In the genomic region with DNA sequence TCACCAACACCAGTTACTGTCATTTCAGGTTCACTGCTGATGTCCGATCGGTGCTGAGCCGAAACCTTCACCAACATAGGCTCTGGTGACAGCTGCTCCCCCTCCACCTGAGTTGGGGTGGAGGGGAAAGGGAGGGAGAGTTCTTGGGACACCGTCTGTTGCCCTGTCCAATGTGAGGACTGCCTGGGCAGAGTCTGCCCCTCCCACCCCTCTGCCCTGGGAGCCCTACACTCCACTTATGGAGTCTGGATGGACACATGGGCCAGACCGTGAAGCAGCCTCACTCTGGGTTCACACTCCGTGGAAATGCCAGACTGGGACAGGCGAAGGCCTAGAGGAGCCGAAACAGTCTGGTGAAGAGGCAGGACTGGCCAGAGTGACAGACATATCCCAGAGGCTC, we compare ENCODE assay signal across 10 mouse cellular contexts. TPM values are rescaled to one million over a fixed set of nuclear protein-coding genes. Genes with fewer than 3 reads are reported as not detected.
DNase-seq lines count a peak whose midpoint lies in the region; ATAC-seq and TF ChIP-seq lines count a peak whose summit lies in the region.
"Had no signal": no experiment of that assay in that cellular context is flagged by ENCODE, and none has a peak within 500 bp of the region (broad histone marks: within the 10 kb centered on the region; RNA-seq: fewer than 3 reads in every experiment).

No protein-coding gene starts in this region.

- no peak overlapping the region; the same call in 1 of the 2 replicates for H3K27ac ChIP-seq in forebrain, embryonic 10.5 days
- no peak overlapping the region for H3K27ac ChIP-seq in forebrain, postnatal 0 days (ENCODE audit: low read depth, low read length)
- H3K27ac ChIP-seq in kidney, embryonic 16.5 days (ENCODE audit: low read length) = peak overlapping the region; percentile 29; the same call in 1 of the 2 replicates
- H3K27ac ChIP-seq in bone marrow macrophage, adult 2 months (ENCODE audit: insufficient read depth, low read depth, low read length) = peak overlapping the region; percentile 4; the same call in 1 of the 2 replicates
- peak overlapping the region; percentile 97 for H3K27ac ChIP-seq in limb, embryonic 15.5 days

- peaks cover 25% of the 10 kb centered on the region for H3K4me1 ChIP-seq in forebrain, embryonic 10.5 days
- H3K4me1 ChIP-seq in forebrain, postnatal 0 days (ENCODE audit: insufficient read depth) = peaks cover 8% of the 10 kb centered on the region
- peaks cover 18% of the 10 kb centered on the region for H3K4me1 ChIP-seq in kidney, embryonic 16.5 days (ENCODE audit: insufficient read depth, low read length)
- H3K4me1 ChIP-seq in bone marrow macrophage, adult 2 months (ENCODE audit: control insufficient read depth, insufficient read depth, low read length) = peaks cover 18% of the 10 kb centered on the region
- H3K4me1 ChIP-seq in limb, embryonic 15.5 days = peaks cover 22% of the 10 kb centered on the region

- no peak for TF ChIP-seq POLR2A in bone marrow macrophage, adult 2 months (IDR thresholded peaks at IDR 0.05; ENCODE audit: borderline replicate concordance, low read depth, low read length)

- ATAC-seq in forebrain, postnatal 0 days = no peak
- 0 out of 2 replicates have a peak, but pooled peaks have one; percentile 10 for ATAC-seq in kidney, embryonic 16.5 days (ENCODE audit: low FRiP score, low TSS enrichment)
- ATAC-seq in limb, embryonic 15.5 days (ENCODE audit: insufficient number of reproducible peaks, low FRiP score, low TSS enrichment, low read depth) = no peak
- no peak for ATAC-seq in erythroid progenitor cell, adult 5-6 weeks (replicated peaks; ENCODE audit: low FRiP score, poor library complexity, severe bottlenecking)

- no peak for TF ChIP-seq CTCF in forebrain, postnatal 0 days (IDR thresholded peaks at IDR 0.05; ENCODE audit: low read depth)
- no peak for TF ChIP-seq CTCF in bone marrow macrophage, adult 2 months (IDR thresholded peaks at IDR 0.05; ENCODE audit: low read depth, low read length)

- no peaks in the 10 kb centered on the region for H3K27me3 ChIP-seq in forebrain, embryonic 10.5 days (ENCODE audit: poor library complexity, severe bottlenecking)
- no peaks in the 10 kb centered on the region for H3K27me3 ChIP-seq in forebrain, postnatal 0 days (ENCODE audit: insufficient read depth, low read length)
- no peaks in the 10 kb centered on the region for H3K27me3 ChIP-seq in kidney, embryonic 16.5 days (ENCODE audit: insufficient read depth, low read length)
- H3K27me3 ChIP-seq in limb, embryonic 15.5 days = no peaks in the 10 kb centered on the region
- H3K27me3 ChIP-seq: midbrain, embryonic 12.5 days had no signal

- H3K4me3 ChIP-seq in forebrain, embryonic 10.5 days = peak overlapping the region; percentile 85; the same call in 1 of the 2 replicates
- H3K4me3 ChIP-seq in forebrain, postnatal 0 days (ENCODE audit: low read depth, low read length) = no peak overlapping the region
- no peak overlapping the region for H3K4me3 ChIP-seq in kidney, embryonic 16.5 days (ENCODE audit: low read length)
- no peak overlapping the region for H3K4me3 ChIP-seq in bone marrow macrophage, adult 2 months (ENCODE audit: insufficient read depth, low read length)
- H3K4me3 ChIP-seq in limb, embryonic 15.5 days = no peak overlapping the region

- H3K36me3 ChIP-seq in forebrain, embryonic 10.5 days (replicated peaks) = peaks cover 72% of the 10 kb centered on the region
- H3K36me3 ChIP-seq in forebrain, postnatal 0 days (ENCODE audit: insufficient read depth) = peaks cover 60% of the 10 kb centered on the region
- H3K36me3 ChIP-seq in kidney, embryonic 16.5 days (ENCODE audit: insufficient read depth, low read length) = peaks cover 43% of the 10 kb centered on the region
- H3K36me3 ChIP-seq in limb, embryonic 15.5 days = peaks cover 67% of the 10 kb centered on the region

- no peak for DNase-seq in forebrain, embryonic 10.5 days (ENCODE audit: extremely low spot score, low spot score)
- no peak for DNase-seq in forebrain, postnatal 0 days
- DNase-seq in kidney, adult 8-10 months = no peak
- DNase-seq in frontal cortex, postnatal 14 days (ENCODE audit: low spot score in 2 of 2) = no peak
- DNase-seq: cerebellum, adult 18-20 months had no signal

- no peaks in the 10 kb centered on the region for H3K9me3 ChIP-seq in forebrain, embryonic 10.5 days
- no peaks in the 10 kb centered on the region for H3K9me3 ChIP-seq in forebrain, postnatal 0 days (ENCODE audit: low read length)
- H3K9me3 ChIP-seq in kidney, embryonic 16.5 days (ENCODE audit: low read length) = no peaks in the 10 kb centered on the region
- H3K9me3 ChIP-seq in limb, embryonic 15.5 days = no peaks in the 10 kb centered on the region
- H3K9me3 ChIP-seq: midbrain, embryonic 12.5 days had no signal

- H3K9ac ChIP-seq in forebrain, postnatal 0 days = no peak overlapping the region
- 0 out of 2 replicates have a peak overlapping the region, but pooled peaks have one; percentile 6 for H3K9ac ChIP-seq in kidney, embryonic 16.5 days (replicated peaks; ENCODE audit: low read length)
- H3K9ac ChIP-seq in limb, embryonic 15.5 days = no peak overlapping the region

- 93% methylated on average over 8 of the region's 8 CpGs for WGBS in forebrain, embryonic 10.5 days
- 88% methylated on average over 8 of the region's 8 CpGs for WGBS in forebrain, postnatal 0 days
- WGBS in kidney, embryonic 16.5 days = 88% methylated on average over 8 of the region's 8 CpGs
- WGBS in limb, embryonic 15.5 days = 85% methylated on average over 8 of the region's 8 CpGs

- no peak overlapping the region for H3K4me2 ChIP-seq in forebrain, postnatal 0 days (ENCODE audit: low read depth)
- H3K4me2 ChIP-seq in kidney, embryonic 16.5 days (replicated peaks; ENCODE audit: low read depth, low read length) = no peak overlapping the region
- no peak overlapping the region for H3K4me2 ChIP-seq in limb, embryonic 15.5 days

RNA-seq across cellular contexts. Expression of a gene that starts 1.0 kb away (rescaled TPM):
- polyA plus RNA-seq in forebrain, embryonic 10.5 days (2016; fragmentation: Nextera tagmentation; extraction: Ambion mirVana) = 318 and 331 TPM in 2 replicates
- 246 and 261 TPM in 2 replicates for total RNA-seq in forebrain, postnatal 0 days (2014; rRNA removed)
- polyA plus RNA-seq in forebrain, postnatal 0 days (2015; fragmentation: Nextera tagmentation; extraction: Ambion mirVana) = 574 and 668 TPM in 2 replicates
- 437 and 481 TPM in 2 replicates for polyA plus RNA-seq in kidney, embryonic 16.5 days (2015; fragmentation: Nextera tagmentation; extraction: Ambion mirVana)
- 1,001 and 1,002 TPM in 2 replicates for polyA plus RNA-seq in bone marrow macrophage, adult 2 months (2012; ENCODE audit: insufficient read depth, insufficient read length, missing spikeins)
- polyA plus RNA-seq in limb, embryonic 15.5 days (2015; fragmentation: Nextera tagmentation; extraction: Ambion mirVana) = 545 and 568 TPM in 2 replicates
- total RNA-seq in erythroid progenitor cell, adult 5-6 weeks (2015; ENCODE audit: low replicate concordance) = 393 and 394 TPM in 2 replicates
- total RNA-seq in erythroid progenitor cell, adult 5-6 weeks (2017; ENCODE audit: low replicate concordance) = 161 and 239 TPM in 2 replicates

RNA-seq across cellular contexts. Expression of a gene that starts 5.6 kb away (rescaled TPM):
- 94.5 and 96.2 TPM in 2 replicates for polyA plus RNA-seq in forebrain, embryonic 10.5 days (2016; fragmentation: Nextera tagmentation; extraction: Ambion mirVana)
- 47.6 and 52.7 TPM in 2 replicates for total RNA-seq in forebrain, postnatal 0 days (2014; rRNA removed)
- 48.0 and 49.7 TPM in 2 replicates for polyA plus RNA-seq in forebrain, postnatal 0 days (2015; fragmentation: Nextera tagmentation; extraction: Ambion mirVana)
- 69.1 and 74.5 TPM in 2 replicates for polyA plus RNA-seq in kidney, embryonic 16.5 days (2015; fragmentation: Nextera tagmentation; extraction: Ambion mirVana)
- polyA plus RNA-seq in bone marrow macrophage, adult 2 months (2012; ENCODE audit: insufficient read depth, insufficient read length, missing spikeins) = 77.6 and 78.1 TPM in 2 replicates
- polyA plus RNA-seq in limb, embryonic 15.5 days (2015; fragmentation: Nextera tagmentation; extraction: Ambion mirVana) = 72.2 and 81.6 TPM in 2 replicates
- total RNA-seq in erythroid progenitor cell, adult 5-6 weeks (2015; ENCODE audit: low replicate concordance) = 18.7 and 21.4 TPM in 2 replicates
- total RNA-seq in erythroid progenitor cell, adult 5-6 weeks (2017; ENCODE audit: low replicate concordance) = 22.2 and 25.4 TPM in 2 replicates

RNA-seq across cellular contexts. Expression of a gene that starts 7.6 kb away (rescaled TPM):
- 159 TPM in 2 replicates for polyA plus RNA-seq in forebrain, embryonic 10.5 days (2016; fragmentation: Nextera tagmentation; extraction: Ambion mirVana)
- total RNA-seq in forebrain, postnatal 0 days (2014; rRNA removed) = 115 and 124 TPM in 2 replicates
- polyA plus RNA-seq in forebrain, postnatal 0 days (2015; fragmentation: Nextera tagmentation; extraction: Ambion mirVana) = 187 and 198 TPM in 2 replicates
- polyA plus RNA-seq in kidney, embryonic 16.5 days (2015; fragmentation: Nextera tagmentation; extraction: Ambion mirVana) = 124 and 128 TPM in 2 replicates
- 41.4 and 49.8 TPM in 2 replicates for polyA plus RNA-seq in bone marrow macrophage, adult 2 months (2012; ENCODE audit: insufficient read depth, insufficient read length, missing spikeins)
- 111 and 119 TPM in 2 replicates for polyA plus RNA-seq in limb, embryonic 15.5 days (2015; fragmentation: Nextera tagmentation; extraction: Ambion mirVana)
- total RNA-seq in erythroid progenitor cell, adult 5-6 weeks (2015; ENCODE audit: low replicate concordance) = 45.0 and 50.7 TPM in 2 replicates
- 25.3 and 45.8 TPM in 2 replicates for total RNA-seq in erythroid progenitor cell, adult 5-6 weeks (2017; ENCODE audit: low replicate concordance)

RNA-seq across cellular contexts. Expression of a gene that starts 9.0 kb away (rescaled TPM):
- 21.5 and 23.4 TPM in 2 replicates for polyA plus RNA-seq in forebrain, embryonic 10.5 days (2016; fragmentation: Nextera tagmentation; extraction: Ambion mirVana)
- total RNA-seq in forebrain, postnatal 0 days (2014; rRNA removed) = 29.7 and 41.4 TPM in 2 replicates
- polyA plus RNA-seq in forebrain, postnatal 0 days (2015; fragmentation: Nextera tagmentation; extraction: Ambion mirVana) = 21.2 and 23.2 TPM in 2 replicates
- polyA plus RNA-seq in kidney, embryonic 16.5 days (2015; fragmentation: Nextera tagmentation; extraction: Ambion mirVana) = 35.7 and 35.8 TPM in 2 replicates
- polyA plus RNA-seq in bone marrow macrophage, adult 2 months (2012; ENCODE audit: insufficient read depth, insufficient read length, missing spikeins) = 176 and 194 TPM in 2 replicates
- polyA plus RNA-seq in limb, embryonic 15.5 days (2015; fragmentation: Nextera tagmentation; extraction: Ambion mirVana) = 24.6 and 32.0 TPM in 2 replicates
- total RNA-seq in erythroid progenitor cell, adult 5-6 weeks (2015; ENCODE audit: low replicate concordance) = 49.4 and 83.4 TPM in 2 replicates
- 17.1 and 20.9 TPM in 2 replicates for total RNA-seq in erythroid progenitor cell, adult 5-6 weeks (2017; ENCODE audit: low replicate concordance)

RNA-seq across cellular contexts. Expression of a gene that starts 10.4 kb away (rescaled TPM):
- polyA plus RNA-seq in forebrain, embryonic 10.5 days (2016; fragmentation: Nextera tagmentation; extraction: Ambion mirVana) = 44.3 and 51.6 TPM in 2 replicates
- 31.9 and 43.9 TPM in 2 replicates for total RNA-seq in forebrain, postnatal 0 days (2014; rRNA removed)
- 12.7 and 15.7 TPM in 2 replicates for polyA plus RNA-seq in forebrain, postnatal 0 days (2015; fragmentation: Nextera tagmentation; extraction: Ambion mirVana)
- polyA plus RNA-seq in kidney, embryonic 16.5 days (2015; fragmentation: Nextera tagmentation; extraction: Ambion mirVana) = 39.1 and 40.7 TPM in 2 replicates
- polyA plus RNA-seq in bone marrow macrophage, adult 2 months (2012; ENCODE audit: insufficient read depth, insufficient read length, missing spikeins) = 20.4 and 25.8 TPM in 2 replicates
- polyA plus RNA-seq in limb, embryonic 15.5 days (2015; fragmentation: Nextera tagmentation; extraction: Ambion mirVana) = 42.2 and 43.1 TPM in 2 replicates
- 2.9 and 4.3 TPM in 2 replicates for total RNA-seq in erythroid progenitor cell, adult 5-6 weeks (2015; ENCODE audit: low replicate concordance)
- 0.30 and 2.4 TPM in 2 replicates for total RNA-seq in erythroid progenitor cell, adult 5-6 weeks (2017; ENCODE audit: low replicate concordance)

Comparison
In these comparisons a context has a peak if more than half of its experiments do, and no peak if none do; other contexts are left out.
1. H3K27ac ChIP-seq: peak in kidney, embryonic 16.5 days (single experiment), bone marrow macrophage, adult 2 months (single experiment) and limb, embryonic 15.5 days (single experiment); none in forebrain, embryonic 10.5 days (single experiment) and forebrain, postnatal 0 days (single experiment).